Mouse (Mus musculus) MN1 (cell line): ENCODE measurements around the gene Reps2.

ENCODE experiments used
- DNase-seq: peaks from one replicate; pipeline ENCODE4 v3.0.0-alpha.2; 2016; ENCODE audit warnings: low spot score

Gene Reps2

GRCm38 (mm10) chrX:162496485-162496884 lies 147.0 kb downstream of the Reps2 start:
- DNase-seq = no peak

- no peak for DNase-seq
Measured at GRCm38 (mm10) chrX:162488630-162489029, 154.8 kb downstream of the Reps2 start.

- DNase-seq = no peak
Measured at GRCm38 (mm10) chrX:162487734-162488133, 155.7 kb downstream of the Reps2 start.

- DNase-seq = peak; percentile 14
Measured at GRCm38 (mm10) chrX:162470213-162470612, 173.2 kb downstream of the Reps2 start.

GRCm38 (mm10) chrX:162462156-162462555 lies 181.3 kb downstream of the Reps2 start:
- DNase-seq = no peak

GRCm38 (mm10) chrX:162456445-162456844 lies 187.0 kb downstream of the Reps2 start:
- DNase-seq = no peak

- no peak for DNase-seq
Measured at GRCm38 (mm10) chrX:162455364-162455763, 188.1 kb downstream of the Reps2 start.

GRCm38 (mm10) chrX:162453821-162454402 lies 189.5 kb downstream of the Reps2 start:
- no peak for DNase-seq

- no peak for DNase-seq
Measured at GRCm38 (mm10) chrX:162452642-162453041, 190.8 kb downstream of the Reps2 start.

- DNase-seq = no peak
Measured at GRCm38 (mm10) chrX:162447974-162448373, 195.5 kb downstream of the Reps2 start.

- DNase-seq = no peak
Measured at GRCm38 (mm10) chrX:162446678-162447318, 196.7 kb downstream of the Reps2 start.

GRCm38 (mm10) chrX:162443387-162443786 lies 200.1 kb downstream of the Reps2 start:
- no peak for DNase-seq

GRCm38 (mm10) chrX:162442970-162443369 lies 200.5 kb downstream of the Reps2 start:
- DNase-seq = no peak

GRCm38 (mm10) chrX:162432776-162433543 lies 210.5 kb downstream of the Reps2 start:
- no peak for DNase-seq

GRCm38 (mm10) chrX:162427698-162428097 lies 215.8 kb downstream of the Reps2 start:
- DNase-seq = no peak

- DNase-seq = no peak
Measured at GRCm38 (mm10) chrX:162419431-162419830, 224.0 kb downstream of the Reps2 start.

- no peak for DNase-seq
Measured at GRCm38 (mm10) chrX:162413124-162413523, 230.3 kb downstream of the Reps2 start.

- no peak for DNase-seq
Measured at GRCm38 (mm10) chrX:162407291-162407690, 236.2 kb downstream of the Reps2 start.

GRCm38 (mm10) chrX:162402487-162402886 lies 241.0 kb downstream of the Reps2 start:
- no peak for DNase-seq

- DNase-seq = no peak
Measured at GRCm38 (mm10) chrX:162380730-162381129, 262.7 kb downstream of the Reps2 start.

- no peak for DNase-seq
Measured at GRCm38 (mm10) chrX:162363206-162363605, 280.2 kb downstream of the Reps2 start.
